Mouse (Mus musculus) testis, adult 2 months (tissue): ENCODE results near the gene Stox2. TPM values are rescaled to one million over a fixed set of nuclear protein-coding genes. Genes with fewer than 3 reads are reported as not detected.

Experiments
- H3K27ac ChIP-seq: fragments of 200-500 bp; 2 replicates; pipeline ENCODE4 v1.5.1; 2012; ENCODE audit warnings: low read depth, low read length; ENCODE audit not compliant: control insufficient read depth, insufficient read depth
- H3K27me3 ChIP-seq: fragments of 200-500 bp; 2 replicates; pipeline ENCODE4 v1.6.1; 2012; ENCODE audit warnings: mild to moderate bottlenecking, low read length, moderate library complexity; ENCODE audit not compliant: control insufficient read depth, insufficient read depth
- H3K36me3 ChIP-seq: fragments of 200-500 bp; 2 replicates; pipeline ENCODE4 v1.6.1; 2012; ENCODE audit warnings: mild to moderate bottlenecking, low read length; ENCODE audit not compliant: control insufficient read depth, insufficient read depth
- H3K4me1 ChIP-seq: fragments of 200-500 bp; 2 replicates; pipeline ENCODE4 v1.6.1; 2012; ENCODE audit warnings: low read length; ENCODE audit not compliant: control insufficient read depth, insufficient read depth
- H3K4me3 ChIP-seq: fragments of 200-500 bp; 2 replicates; pipeline ENCODE4 v1.5.1; 2012; ENCODE audit warnings: low read depth, mild to moderate bottlenecking, low read length, moderate library complexity, mixed read lengths; ENCODE audit not compliant: control insufficient read depth
- CTCF ChIP-seq: fragments of 200-500 bp; IDR thresholded peaks from 2 replicates; pipeline ENCODE4 v1.5.1; 2012; ENCODE audit warnings: low read depth, mild to moderate bottlenecking, inconsistent platforms, low read length, moderate library complexity; ENCODE audit not compliant: control insufficient read depth, insufficient read depth, insufficient replicate concordance
- POLR2A ChIP-seq: fragments of 200-500 bp; IDR thresholded peaks from 2 replicates; pipeline ENCODE4 v1.6.1; 2012; ENCODE audit warnings: low read depth, mild to moderate bottlenecking, inconsistent platforms, low read length, moderate library complexity; ENCODE audit not compliant: control insufficient read depth
- polyA plus RNA-seq: library from polyadenylated mRNA; depleted of rRNA; stranded (reverse); fragments of >200 nt; gene quantifications from 2 replicates; pipeline ENCODE4 v1.2.3, GENCODE M21; 2012

Gene Stox2
- polyA plus RNA-seq, 1 experiment: 8.3 TPM

DNA sequence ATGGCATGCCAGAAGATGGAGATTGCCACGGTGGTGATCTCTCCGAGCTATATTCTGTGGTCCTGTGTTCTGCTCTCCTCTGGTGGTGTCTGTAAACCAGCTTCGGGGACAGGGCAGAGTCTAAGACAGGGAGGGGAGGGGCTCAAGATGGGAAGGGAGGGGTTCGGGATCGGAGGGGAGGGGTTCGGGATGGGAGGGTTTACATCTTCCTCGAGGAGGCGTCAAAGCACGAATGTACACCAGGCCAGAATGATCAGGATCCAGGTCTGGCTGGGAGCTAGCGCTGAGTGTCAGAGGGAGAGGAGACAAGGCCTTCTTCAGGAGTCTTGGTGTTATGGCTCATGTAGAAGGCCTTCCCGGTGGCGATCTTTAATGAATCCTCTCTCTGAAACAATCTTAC lies 109.7 kb downstream of the Stox2 start:
- Histone ChIP-seq H3K36me3 (no peaks in the 10 kb centered on the region), H3K27me3 (no peaks in the 10 kb centered on the region), H3K27ac (no peak overlapping the region), H3K4me3 (no peak overlapping the region), H3K4me1 (peaks cover 4% of the 10 kb centered on the region; the same call in 1 of the 2 replicates)
- no peak for TF ChIP-seq CTCF
- TF ChIP-seq POLR2A: no peak

DNA sequence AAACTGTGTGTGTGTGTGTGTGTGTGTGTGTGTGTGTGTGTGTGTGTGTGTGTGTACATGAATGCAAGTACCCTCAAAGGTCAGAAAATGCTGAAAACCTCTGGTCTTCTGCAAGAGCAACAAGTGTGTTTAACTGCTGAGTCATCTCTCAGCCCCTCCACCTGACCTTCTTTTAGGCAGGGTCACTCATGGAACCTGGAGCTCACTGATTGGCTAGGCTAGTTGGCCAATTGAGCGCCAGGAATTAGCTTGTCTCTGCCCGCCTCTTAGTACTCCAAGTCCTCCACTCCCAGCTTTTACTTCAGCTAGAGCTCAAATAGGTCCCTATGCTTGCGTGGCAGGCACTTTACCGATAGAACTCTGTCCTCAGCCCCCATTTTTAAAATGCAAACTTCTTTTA lies 110.2 kb downstream of the Stox2 start:
- TF ChIP-seq POLR2A (no peak), CTCF (no peak)
- H3K27me3 ChIP-seq: no peaks in the 10 kb centered on the region
- H3K36me3 ChIP-seq: no peaks in the 10 kb centered on the region
- no peak overlapping the region for H3K27ac ChIP-seq
- no peak overlapping the region for H3K4me3 ChIP-seq
- H3K4me1 ChIP-seq: peaks cover 4% of the 10 kb centered on the region; the same call in 1 of the 2 replicates

DNA sequence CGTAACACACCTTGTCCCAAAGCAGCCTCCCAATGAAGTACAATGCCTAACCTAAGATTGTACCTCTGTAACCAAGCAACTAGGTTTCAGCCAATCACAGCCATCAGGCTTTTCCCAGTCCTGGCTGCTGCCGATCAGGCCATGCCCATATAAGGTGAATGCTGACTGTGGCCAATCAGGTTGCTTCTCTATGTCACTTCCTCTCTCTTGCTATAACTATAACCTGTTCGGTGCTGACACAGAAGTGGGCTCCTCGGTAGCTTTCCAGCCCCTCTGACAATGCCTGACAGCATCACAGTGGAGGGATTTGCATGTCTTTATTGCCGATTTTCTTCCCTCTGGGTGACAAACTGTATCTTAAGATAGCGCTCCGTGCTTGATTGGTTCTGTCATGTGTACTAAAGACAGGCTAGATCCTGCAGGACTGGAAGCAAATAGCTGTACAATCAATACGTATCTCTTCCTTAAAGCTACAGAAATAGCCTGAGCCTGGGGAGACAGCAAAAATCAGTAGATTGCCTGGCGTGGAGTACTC lies 111.9 kb downstream of the Stox2 start:
- no peak for TF ChIP-seq CTCF
- no peak for TF ChIP-seq POLR2A
- Histone ChIP-seq H3K27me3 (no peaks in the 10 kb centered on the region), H3K27ac (no peak overlapping the region), H3K4me3 (peak overlapping the region; percentile 11; the same call in 1 of the 2 replicates), H3K4me1 (peaks cover 4% of the 10 kb centered on the region; the same call in 1 of the 2 replicates), H3K36me3 (no peaks in the 10 kb centered on the region)

DNA sequence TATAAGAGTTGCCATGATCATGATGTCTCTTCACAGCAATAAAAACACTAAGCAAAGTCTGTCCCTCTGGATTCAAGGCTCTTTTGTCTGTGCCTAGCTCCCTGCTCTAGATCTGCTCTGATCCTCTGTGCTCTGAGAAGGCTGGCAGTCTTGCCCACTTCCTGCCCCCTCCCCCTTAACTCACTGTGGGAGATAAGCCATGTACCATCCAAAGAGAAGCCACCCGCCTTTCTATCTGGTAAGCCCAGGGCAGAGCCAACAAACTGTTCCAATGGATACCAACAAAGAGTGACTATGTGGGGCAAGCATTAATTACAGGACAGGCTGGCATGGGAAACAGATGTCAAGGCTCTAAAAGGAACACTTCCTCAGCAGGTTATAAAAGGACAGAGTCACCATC lies 113.2 kb downstream of the Stox2 start:
- Histone ChIP-seq H3K36me3 (no peaks in the 10 kb centered on the region), H3K27ac (no peak overlapping the region)
- TF ChIP-seq CTCF (no peak), POLR2A (no peak)

DNA sequence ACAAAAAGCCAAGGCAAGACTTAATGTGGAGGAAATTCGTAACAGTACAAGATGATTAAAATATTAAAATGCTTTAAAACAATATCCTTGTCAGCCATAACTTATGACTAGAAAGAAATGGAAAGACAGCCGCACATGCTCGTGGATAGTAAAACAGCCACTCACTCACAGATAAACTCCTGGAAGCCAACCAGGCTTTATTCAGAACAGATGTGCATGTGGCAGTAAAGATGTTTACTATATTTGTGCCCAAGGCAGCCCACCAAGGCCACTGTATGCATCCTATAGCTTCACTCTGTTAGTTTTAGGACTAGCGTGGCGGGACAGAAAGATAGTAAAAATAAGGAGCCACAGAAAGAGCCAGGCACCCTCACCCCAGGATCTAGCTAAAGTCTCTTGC lies 115.2 kb downstream of the Stox2 start:
- no peak for TF ChIP-seq CTCF
- no peak for TF ChIP-seq POLR2A
- Histone ChIP-seq H3K36me3 (no peaks in the 10 kb centered on the region), H3K27me3 (no peaks in the 10 kb centered on the region), H3K4me3 (no peak overlapping the region), H3K27ac (no peak overlapping the region), H3K4me1 (peaks cover 3% of the 10 kb centered on the region; the same call in 1 of the 2 replicates)

More for the DNA sequence above, 113.2 kb downstream of the Stox2 start:
- peaks cover 4% of the 10 kb centered on the region; the same call in 1 of the 2 replicates for H3K4me1 ChIP-seq
- H3K27me3 ChIP-seq: no peaks in the 10 kb centered on the region
- no peak overlapping the region for H3K4me3 ChIP-seq

DNA sequence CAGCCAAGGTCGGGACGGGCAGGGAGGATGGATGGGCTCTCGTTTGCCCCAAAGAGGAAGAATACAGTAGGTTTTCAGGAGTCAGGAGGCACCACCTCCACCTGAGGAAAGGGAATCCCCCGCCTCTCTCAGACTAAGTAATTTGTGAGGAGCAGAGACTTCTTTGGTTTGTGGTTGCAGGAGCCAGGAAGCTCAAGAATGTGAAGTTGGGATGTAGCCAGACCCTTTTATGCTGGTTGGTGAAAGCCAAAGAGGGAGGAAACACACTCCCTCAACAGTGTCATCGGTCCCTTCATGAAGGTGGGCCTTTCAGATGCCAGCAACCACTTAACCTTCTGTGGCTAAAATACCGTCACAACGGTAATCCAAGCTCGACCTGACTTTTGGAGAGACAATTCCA lies 119.8 kb downstream of the Stox2 start:
- no peak overlapping the region for H3K27ac ChIP-seq
- no peaks in the 10 kb centered on the region for H3K27me3 ChIP-seq
- peaks cover 5% of the 10 kb centered on the region for H3K4me1 ChIP-seq
- no peak overlapping the region for H3K4me3 ChIP-seq
- no peaks in the 10 kb centered on the region for H3K36me3 ChIP-seq
- TF ChIP-seq POLR2A (no peak), CTCF (no peak)

DNA sequence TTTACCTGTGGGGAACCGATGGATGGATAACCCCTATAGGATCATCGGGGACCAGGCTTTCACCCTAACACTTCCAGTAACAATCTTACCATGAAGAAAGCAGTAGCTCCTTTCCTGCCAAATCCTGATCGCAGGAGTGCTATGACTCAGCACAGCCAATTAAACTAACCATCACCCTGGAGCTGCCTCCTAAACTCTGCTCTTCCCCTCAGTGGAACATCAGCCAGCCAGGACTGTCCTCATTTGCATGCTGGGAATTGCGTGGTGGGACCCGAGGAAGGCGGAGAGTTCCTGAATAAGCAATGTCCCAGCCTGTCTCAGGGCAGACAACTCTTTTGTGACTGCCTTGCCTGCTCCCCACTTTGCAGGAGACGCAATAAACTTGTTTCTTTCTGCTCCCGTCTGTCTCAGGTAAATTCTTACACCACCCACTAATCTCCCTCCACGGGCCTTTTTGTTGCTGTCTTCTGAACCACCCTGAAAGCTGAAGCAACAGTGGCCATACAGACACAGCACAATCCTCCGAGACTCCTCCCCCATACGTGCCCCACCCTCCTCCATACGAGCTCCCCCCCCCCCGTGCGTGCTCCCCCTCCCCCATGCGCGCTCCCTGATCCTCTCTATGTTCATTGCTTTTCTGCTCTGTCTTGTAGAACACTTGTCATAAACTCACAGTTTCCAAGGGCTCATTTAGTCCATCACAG lies 121.9 kb downstream of the Stox2 start:
- Histone ChIP-seq H3K4me3 (peak overlapping the region; percentile 84), H3K27me3 (no peaks in the 10 kb centered on the region), H3K36me3 (no peaks in the 10 kb centered on the region), H3K27ac (no peak overlapping the region), H3K4me1 (peaks cover 5% of the 10 kb centered on the region)
- no peak for TF ChIP-seq POLR2A
- no peak for TF ChIP-seq CTCF

DNA sequence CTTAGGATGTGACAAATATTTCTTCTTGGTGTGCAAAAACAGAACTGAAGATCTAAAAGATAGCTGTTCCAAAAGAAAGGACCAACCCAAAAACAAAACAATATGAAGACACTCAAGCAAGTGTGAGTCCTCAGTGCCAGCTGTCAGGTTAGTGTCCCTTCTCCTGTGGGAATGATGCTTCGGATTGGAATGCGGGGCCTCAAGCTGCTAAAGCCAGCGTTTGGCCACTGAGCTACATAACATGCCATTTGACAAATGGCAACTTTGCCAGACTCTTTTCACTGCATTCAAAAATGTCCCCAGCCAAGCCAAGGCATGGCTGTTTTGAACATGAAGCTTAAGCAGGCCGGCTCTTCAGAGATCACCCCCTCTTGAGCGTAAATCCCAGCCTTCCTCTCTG lies 124.9 kb downstream of the Stox2 start:
- no peak overlapping the region for H3K27ac ChIP-seq
- no peaks in the 10 kb centered on the region for H3K27me3 ChIP-seq
- peaks cover 5% of the 10 kb centered on the region for H3K4me1 ChIP-seq
- no peaks in the 10 kb centered on the region for H3K36me3 ChIP-seq
- no peak for TF ChIP-seq POLR2A
- TF ChIP-seq CTCF: no peak
- H3K4me3 ChIP-seq: peak overlapping the region; percentile 84
